Mouse (Mus musculus) stomach, postnatal 0 days (tissue): ENCODE data around the gene Dek. TPM values are rescaled to one million over a fixed set of nuclear protein-coding genes. Genes with fewer than 3 reads are reported as not detected.

Experiments
- ATAC-seq: fragments of 200-750 bp; cut with Nextera tagmentation; 2 replicates; pipeline ENCODE4 v1.8.0; 2017; ENCODE audit not compliant: low FRiP score, low TSS enrichment
- DNase-seq: peaks from one replicate; pipeline ENCODE4 v3.0.0-alpha.2; 2016; ENCODE audit warnings: low spot score
- H3K27ac ChIP-seq: fragments of 300-500 bp; sonication (generic); replicated peaks from 2 replicates; pipeline ENCODE4 v1.5.1; 2014; ENCODE audit warnings: mild to moderate bottlenecking, control low read depth
- H3K27me3 ChIP-seq: fragments of 300-500 bp; sonication (generic); 2 replicates; pipeline ENCODE4 v1.6.1; 2014; ENCODE audit warnings: low read length; ENCODE audit not compliant: control insufficient read depth, insufficient read depth
- H3K36me3 ChIP-seq: fragments of 300-500 bp; sonication (generic); 2 replicates; pipeline ENCODE4 v1.6.1; 2014; ENCODE audit warnings: low read length, mixed read lengths; ENCODE audit not compliant: control insufficient read depth, insufficient read depth
- H3K4me1 ChIP-seq: fragments of 300-500 bp; sonication (generic); replicated peaks from 2 replicates; pipeline ENCODE4 v1.6.1; 2014; ENCODE audit warnings: antibody characterized with exemption; ENCODE audit not compliant: control insufficient read depth, insufficient read depth
- H3K4me2 ChIP-seq: fragments of 300-500 bp; sonication (generic); replicated peaks from 2 replicates; pipeline ENCODE4 v1.6.1; 2014; ENCODE audit warnings: low read depth, mild to moderate bottlenecking, control low read depth, moderate library complexity
- H3K4me3 ChIP-seq: fragments of 300-500 bp; sonication (generic); 2 replicates; pipeline ENCODE4 v1.5.1; 2014; ENCODE audit warnings: low read depth, low read length, control low read depth
- H3K9ac ChIP-seq: fragments of 300-500 bp; sonication (generic); 2 replicates; pipeline ENCODE4 v1.6.1; 2014; ENCODE audit warnings: mild to moderate bottlenecking, low read length, control low read depth, mixed read lengths
- H3K9me3 ChIP-seq: fragments of 300-500 bp; sonication (generic); 2 replicates; pipeline ENCODE4 v1.6.1; 2016; ENCODE audit warnings: low read length; ENCODE audit not compliant: control insufficient read depth
- CTCF ChIP-seq: IDR thresholded peaks from 2 replicates; pipeline ENCODE4 v1.5.1; 2016; ENCODE audit warnings: antibody characterized with exemption, low read depth, mild to moderate bottlenecking, moderate library complexity
- EP300 ChIP-seq: optimal IDR thresholded peaks from 2 replicates; pipeline ENCODE3; 2016; ENCODE audit warnings: antibody characterized with exemption
- WGBS: fragments of 180-500 bp; shearing (Covaris S2); extraction: QIAGEN DNeasy Blood & Tissue Kit; methylation state at CpG from one replicate; pipeline ENCODE4 v1.1.7; 2014; 5-methylcytosine and 5-hydroxymethylcytosine counted together
- polyA plus RNA-seq: library from polyadenylated mRNA; unstranded; fragments of >200 nt; fragmentation: Nextera tagmentation; extraction: Ambion mirVana; gene quantifications from 2 replicates; pipeline ENCODE4 v1.2.1, GENCODE M21; 2015

The Dek gene
- polyA plus RNA-seq, 1 experiment from 2014 or later: 133 TPM

DNA sequence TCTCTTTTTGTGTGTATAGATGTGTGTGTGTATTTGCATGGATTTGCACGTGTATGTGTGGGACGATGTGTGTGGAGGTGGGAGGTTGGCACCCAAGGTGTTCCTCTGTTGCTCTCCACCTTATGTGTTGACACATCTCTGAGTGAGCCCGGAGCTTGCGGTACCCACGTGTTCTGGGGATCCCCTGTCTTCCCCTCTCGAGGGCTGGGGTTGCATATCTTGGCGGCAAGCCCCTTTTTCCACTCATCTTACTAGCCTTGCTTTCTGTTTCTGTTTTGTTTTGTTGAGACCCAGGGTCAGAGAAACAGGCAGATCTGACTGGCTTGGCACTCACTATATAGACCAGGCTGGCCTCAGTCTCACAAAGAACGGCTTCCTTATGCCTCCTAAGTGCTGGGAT lies 27.1 kb upstream of the Dek start:
- DNase-seq (no peak), ATAC-seq (no peak)
- no peaks in the 10 kb centered on the region for H3K4me1 ChIP-seq
- no peaks in the 10 kb centered on the region for H3K27me3 ChIP-seq
- H3K4me2 ChIP-seq: no peak overlapping the region
- no peaks in the 10 kb centered on the region for H3K9me3 ChIP-seq
- 78% methylated on average over 8 of the region's 8 CpGs for WGBS
- H3K36me3 ChIP-seq: no peaks in the 10 kb centered on the region
- TF ChIP-seq CTCF (no peak), EP300 (no peak)
- no peak overlapping the region for H3K9ac ChIP-seq
- no peak overlapping the region for H3K4me3 ChIP-seq
- H3K27ac ChIP-seq: no peak overlapping the region

DNA sequence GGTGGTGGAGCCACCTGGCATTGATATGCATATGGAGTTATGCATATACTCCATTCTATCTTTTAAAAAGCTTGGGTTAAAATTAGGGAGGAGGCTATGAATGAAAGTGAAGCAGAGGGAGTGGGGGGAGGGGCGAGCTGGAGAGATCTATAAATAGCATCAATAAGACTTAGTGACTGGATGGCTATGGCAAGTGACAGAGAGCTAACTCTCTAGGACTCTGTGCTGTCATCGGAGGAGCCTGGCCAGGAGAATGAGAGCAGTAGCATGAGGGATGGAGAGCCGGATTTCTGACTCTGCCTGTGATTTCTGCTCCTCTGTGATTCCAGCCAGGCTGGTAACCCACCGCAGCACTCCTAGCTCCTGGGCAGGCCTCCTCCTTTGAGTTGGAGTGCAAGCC lies 23.1 kb upstream of the Dek start:
- H3K9ac ChIP-seq: no peak overlapping the region
- WGBS: 64% methylated on average over 4 of the region's 4 CpGs
- H3K4me1 ChIP-seq: no peaks in the 10 kb centered on the region
- no peak for TF ChIP-seq CTCF
- no peak for TF ChIP-seq EP300
- no peak overlapping the region for H3K27ac ChIP-seq
- no peaks in the 10 kb centered on the region for H3K36me3 ChIP-seq
- no peak overlapping the region for H3K4me2 ChIP-seq
- H3K27me3 ChIP-seq: no peaks in the 10 kb centered on the region
- DNase-seq (no peak), ATAC-seq (no peak)
- no peak overlapping the region for H3K4me3 ChIP-seq
- no peaks in the 10 kb centered on the region for H3K9me3 ChIP-seq

GRCm38 (mm10) chr13:47125595-47125994 lies 19.6 kb upstream of the Dek start:
- 70% methylated on average over 5 of the region's 5 CpGs for WGBS
- no peaks in the 10 kb centered on the region for H3K4me1 ChIP-seq
- no peaks in the 10 kb centered on the region for H3K9me3 ChIP-seq
- H3K27ac ChIP-seq: no peak overlapping the region
- H3K4me3 ChIP-seq: no peak overlapping the region
- no peak for ATAC-seq
- DNase-seq: no peak
- H3K27me3 ChIP-seq: no peaks in the 10 kb centered on the region
- TF ChIP-seq CTCF (no peak), EP300 (no peak)
- H3K4me2 ChIP-seq: no peak overlapping the region
- H3K9ac ChIP-seq: no peak overlapping the region
- no peaks in the 10 kb centered on the region for H3K36me3 ChIP-seq

GRCm38 (mm10) chr13:47124986-47125385 lies 19.0 kb upstream of the Dek start:
- TF ChIP-seq CTCF (no peak), EP300 (no peak)
- no peak overlapping the region for H3K27ac ChIP-seq
- no peak overlapping the region for H3K4me2 ChIP-seq
- H3K9me3 ChIP-seq: no peaks in the 10 kb centered on the region
- 79% methylated on average over 6 of the region's 6 CpGs for WGBS
- DNase-seq (no peak), ATAC-seq (no peak)
- no peak overlapping the region for H3K9ac ChIP-seq
- no peaks in the 10 kb centered on the region for H3K4me1 ChIP-seq
- no peaks in the 10 kb centered on the region for H3K27me3 ChIP-seq
- H3K4me3 ChIP-seq: no peak overlapping the region
- no peaks in the 10 kb centered on the region for H3K36me3 ChIP-seq

DNA sequence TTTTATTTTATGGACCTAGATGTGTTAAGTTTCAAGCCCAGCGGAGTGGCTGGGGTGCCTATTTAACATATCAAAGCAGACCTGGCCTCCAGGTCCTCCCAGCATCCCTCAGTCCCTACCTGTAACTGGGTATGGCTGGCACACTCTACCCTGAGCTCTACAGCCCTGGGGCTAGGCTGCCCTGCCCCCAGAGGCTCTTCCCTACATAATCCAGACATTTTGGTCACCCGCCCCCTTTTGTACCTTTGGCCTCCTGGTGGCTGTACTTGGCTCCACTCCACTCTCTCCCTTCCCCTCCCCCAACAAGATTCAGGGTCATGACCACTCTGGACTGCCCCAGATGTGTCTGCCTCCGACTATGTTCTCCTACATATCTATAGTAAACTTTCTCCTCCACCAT lies 18.4 kb upstream of the Dek start:
- H3K27ac ChIP-seq: no peak overlapping the region
- H3K9ac ChIP-seq: no peak overlapping the region
- no peaks in the 10 kb centered on the region for H3K36me3 ChIP-seq
- H3K27me3 ChIP-seq: no peaks in the 10 kb centered on the region
- DNase-seq (no peak), ATAC-seq (no peak)
- no peak overlapping the region for H3K4me3 ChIP-seq
- no peak overlapping the region for H3K4me2 ChIP-seq
- H3K4me1 ChIP-seq: no peaks in the 10 kb centered on the region
- TF ChIP-seq EP300 (no peak), CTCF (0 out of 2 replicates have a peak, but pooled peaks have one; percentile 3)
- 54% methylated on average over 3 of the region's 3 CpGs for WGBS
- no peaks in the 10 kb centered on the region for H3K9me3 ChIP-seq

GRCm38 (mm10) chr13:47122537-47123430 lies 16.8 kb upstream of the Dek start, which contains the start of gene Rnf144b:
TSS of gene Rnf144b (plus strand) at chr13:47122656.
- H3K4me3 ChIP-seq: peak within 1 kb of the TSS; percentile 52
- H3K27ac ChIP-seq: no peak within 1 kb of the TSS
- DNase-seq (peak; percentile 72), ATAC-seq (peak; percentile 57)
- TF ChIP-seq CTCF (no peak), EP300 (no peak)
- WGBS: 3% methylated on average over 55 of the region's 55 CpGs
- H3K36me3 ChIP-seq: no peaks in the 10 kb centered on the region
- no peaks in the 10 kb centered on the region for H3K9me3 ChIP-seq
- H3K4me2 ChIP-seq: peak within 1 kb of the TSS; percentile 91
- H3K27me3 ChIP-seq: no peaks in the 10 kb centered on the region
- H3K4me1 ChIP-seq: no peaks in the 10 kb centered on the region
- H3K9ac ChIP-seq: peak within 1 kb of the TSS; percentile 55
